Mouse (Mus musculus): Measurements from ENCODE around the gene Foxn1.

DNA sequence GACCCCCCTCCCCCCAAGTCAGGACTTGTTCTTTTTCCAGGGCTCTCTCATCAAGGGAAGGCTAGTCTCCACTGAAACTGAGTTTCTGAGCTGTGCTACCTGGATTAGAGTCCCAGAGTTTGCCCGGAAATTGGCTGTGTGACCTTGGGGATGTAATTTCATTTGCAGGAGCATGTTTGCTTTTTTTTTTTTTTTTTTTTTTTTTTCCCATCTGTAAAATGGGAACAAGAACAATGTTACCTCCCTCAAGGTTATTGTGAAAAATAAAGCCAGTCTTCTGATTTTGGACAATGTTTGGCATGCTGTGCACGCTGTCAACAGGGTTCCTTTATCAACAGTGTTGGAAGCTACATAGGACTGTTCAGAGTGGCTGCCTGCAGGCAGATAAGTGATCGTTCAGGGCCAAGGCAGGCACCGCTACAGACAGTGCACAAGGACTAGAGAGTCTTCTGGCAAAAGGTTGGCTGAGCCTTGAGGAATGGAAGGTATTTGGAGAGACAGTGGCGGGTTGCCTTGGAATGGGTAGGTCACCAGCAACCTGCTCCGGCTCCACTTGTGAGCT, 41.9 kb downstream of the Foxn1 start:
- TF ChIP-seq CTCF (IDR thresholded peaks at IDR 0.05; ENCODE audit: low read depth, low read length) (no peak), POLR2A (IDR thresholded peaks at IDR 0.05; ENCODE audit: borderline replicate concordance, low read depth, low read length) (no peak)
